In the genomic region with DNA sequence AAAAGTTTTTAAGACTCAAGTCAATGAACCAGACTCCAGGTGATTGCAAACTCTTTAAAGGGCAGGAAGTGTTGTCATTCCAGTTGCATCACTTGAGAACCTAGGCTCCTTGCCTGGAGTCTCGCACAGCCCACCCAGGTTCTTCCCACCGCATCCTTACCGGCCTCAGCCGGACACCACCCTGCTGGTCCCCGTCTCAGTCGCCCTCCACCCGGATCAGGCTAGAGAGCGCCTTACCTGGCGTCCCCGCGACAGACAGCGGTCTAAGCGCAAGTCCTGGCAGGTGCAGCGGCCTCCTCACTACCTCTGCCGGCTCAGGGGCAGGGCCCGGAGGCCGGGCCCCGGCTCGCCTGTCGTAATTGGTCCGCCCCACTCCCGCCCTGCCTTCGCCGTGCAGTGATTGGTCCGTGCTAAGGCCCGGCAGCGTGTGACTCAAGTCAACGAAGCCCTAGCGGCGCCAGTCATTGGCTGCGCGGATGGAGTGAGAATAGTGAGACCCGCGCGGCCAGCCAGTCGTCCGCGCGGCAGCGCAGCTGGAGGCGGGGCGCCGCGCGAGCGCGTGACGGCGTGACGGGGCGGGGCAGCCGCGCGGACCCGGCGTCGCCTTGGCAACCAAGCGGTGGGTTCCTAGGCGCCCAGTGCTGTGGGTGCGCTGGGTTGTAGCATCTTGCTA, we compare ENCODE assay signal across 8 mouse cellular contexts. TPM values are rescaled to one million over a fixed set of nuclear protein-coding genes. Genes with fewer than 3 reads are reported as not detected.
A peak's percentile ranks its signal among the peaks of the same experiment; 100 is the strongest.
DNase-seq lines count a peak whose midpoint lies in the region; ATAC-seq and TF ChIP-seq lines count a peak whose summit lies in the region.

A gene (minus strand): TSS at position 522 of the 673 bp plus-strand sequence.

- peaks cover 8 to 21% of the 10 kb centered on the region in 2 experiments for H3K36me3 ChIP-seq in CH12.LX (replicated peaks in 1 of 2; ENCODE audit: control insufficient read depth in 1 of 2, insufficient read depth in 1 of 2, low read length in 1 of 2)
- H3K36me3 ChIP-seq in forebrain, embryonic 12.5 days (replicated peaks) = peaks cover 28% of the 10 kb centered on the region
- H3K36me3 ChIP-seq in heart, postnatal 0 days (replicated peaks; ENCODE audit: control insufficient read depth, insufficient read depth, low read length) = peaks cover 13% of the 10 kb centered on the region; the same call in 1 of the 2 replicates
- H3K36me3 ChIP-seq in liver, embryonic 16.5 days (ENCODE audit: control insufficient read depth, insufficient read depth) = peaks cover 2% of the 10 kb centered on the region; the same call in 1 of the 2 replicates
- H3K36me3 ChIP-seq in neural tube, embryonic 13.5 days = peaks cover 24% of the 10 kb centered on the region
- no peaks in the 10 kb centered on the region for H3K36me3 ChIP-seq in testis, adult 2 months (ENCODE audit: control insufficient read depth, insufficient read depth, low read length)

- DNase-seq in CH12.LX (ENCODE audit: extremely low read depth) = peak; percentile 97
- peak; percentile 96 for DNase-seq in c-Kit-positive CD71-positive TER-119-negative erythroid progenitor cells, embryonic 14.5 days (ENCODE audit: low read depth)
- DNase-seq in heart, postnatal 0 days (ENCODE audit: low spot score) = peak; percentile 96
- DNase-seq in kidney, postnatal 4 days = peak; percentile 95 to 98

- peak; percentile 100 for ATAC-seq in forebrain, embryonic 12.5 days (ENCODE audit: low FRiP score)
- peak; percentile 100 for ATAC-seq in heart, postnatal 0 days (ENCODE audit: insufficient read depth, low read depth)
- peak; percentile 99 for ATAC-seq in liver, embryonic 16.5 days (ENCODE audit: low read depth)
- peak; percentile 99 for ATAC-seq in neural tube, embryonic 13.5 days (ENCODE audit: low read depth)

- peak within 1 kb of the TSS; percentile 90 for H3K4me2 ChIP-seq in CH12.LX (ENCODE audit: insufficient read depth, low read depth, poor library complexity, severe bottlenecking)
- H3K4me2 ChIP-seq in forebrain, embryonic 12.5 days = peak within 1 kb of the TSS; percentile 69
- peak within 1 kb of the TSS; percentile 78 for H3K4me2 ChIP-seq in heart, postnatal 0 days (ENCODE audit: low read depth, low read length)
- H3K4me2 ChIP-seq in liver, embryonic 16.5 days (ENCODE audit: low read depth, low read length) = peak within 1 kb of the TSS; percentile 90
- H3K4me2 ChIP-seq in neural tube, embryonic 13.5 days = peak within 1 kb of the TSS; percentile 83

- no peak for TF ChIP-seq RAD21 in CH12.LX (IDR thresholded peaks at IDR 0.05; ENCODE audit: low read depth, low read length)

- peaks cover 29% of the 10 kb centered on the region for H3K79me2 ChIP-seq in CH12.LX (replicated peaks; ENCODE audit: control insufficient read depth, extremely low read depth, insufficient read depth, poor library complexity, severe bottlenecking)

- TF ChIP-seq POLR2A in CH12.LX (IDR thresholded peaks at IDR 0.05; ENCODE audit: low read depth, low read length) = peak; percentile 93
- TF ChIP-seq POLR2A in testis, adult 2 months (IDR thresholded peaks at IDR 0.05; ENCODE audit: control insufficient read depth, low read depth, low read length) = peak; percentile 51

- dilution Hi-C loops in CH12.LX (cut with MboI; ENCODE audit: extremely low pct_ligation_motif_present, extremely low pct_unique_long_range_greater_than_20kb, low sequenced_read_pairs) = no loop called here

- no peak for TF ChIP-seq EP300 in CH12.LX (IDR thresholded peaks at IDR 0.05; ENCODE audit: low read length)
- TF ChIP-seq EP300 in heart, postnatal 0 days (IDR thresholded peaks at IDR 0.05; ENCODE audit: low read depth) = no peak

- H3K9ac ChIP-seq in CH12.LX (ENCODE audit: insufficient read depth, low read depth) = peak within 1 kb of the TSS; percentile 67
- H3K9ac ChIP-seq in forebrain, embryonic 12.5 days = peak within 1 kb of the TSS; percentile 80
- peak within 1 kb of the TSS; percentile 66 for H3K9ac ChIP-seq in heart, postnatal 0 days (replicated peaks; ENCODE audit: low read depth, low read length)
- peak within 1 kb of the TSS; percentile 76 for H3K9ac ChIP-seq in liver, embryonic 16.5 days (ENCODE audit: low read depth, low read length)
- peak within 1 kb of the TSS; percentile 76 for H3K9ac ChIP-seq in neural tube, embryonic 13.5 days

- H3K9me3 ChIP-seq in CH12.LX (replicated peaks; ENCODE audit: low read length) = no peaks in the 10 kb centered on the region
- H3K9me3 ChIP-seq in forebrain, embryonic 12.5 days = no peaks in the 10 kb centered on the region
- no peaks in the 10 kb centered on the region for H3K9me3 ChIP-seq in heart, postnatal 0 days (replicated peaks; ENCODE audit: control insufficient read depth, low read length)
- H3K9me3 ChIP-seq in liver, embryonic 16.5 days (replicated peaks; ENCODE audit: control insufficient read depth, low read length) = no peaks in the 10 kb centered on the region
- no peaks in the 10 kb centered on the region for H3K9me3 ChIP-seq in neural tube, embryonic 13.5 days

- WGBS in forebrain, embryonic 12.5 days = under 1% methylated on average over 60 of the region's 60 CpGs
- under 1% methylated on average over 60 of the region's 60 CpGs for WGBS in heart, postnatal 0 days
- under 1% methylated on average over 60 of the region's 60 CpGs for WGBS in liver, embryonic 16.5 days (ENCODE audit: insufficient replicate concordance)
- WGBS in neural tube, embryonic 13.5 days = under 1% methylated on average over 60 of the region's 60 CpGs

- no peak for TF ChIP-seq CTCF in CH12.LX (conservative IDR thresholded peaks at IDR 0.05 in 1 of 2, IDR thresholded peaks at IDR 0.05 in 1 of 2; ENCODE audit: low read depth in 2 of 2, low read length in 2 of 2)
- no peak for TF ChIP-seq CTCF in heart, postnatal 0 days (IDR thresholded peaks at IDR 0.05; ENCODE audit: low read depth)
- TF ChIP-seq CTCF in testis, adult 2 months (IDR thresholded peaks at IDR 0.05; ENCODE audit: control insufficient read depth, insufficient read depth, insufficient replicate concordance, low read depth, low read length) = no peak

- peak within 1 kb of the TSS; percentile 65 to 90 (median 89) for H3K4me3 ChIP-seq in CH12.LX (replicated peaks in 1 of 3; ENCODE audit: low read depth in 2 of 3, low read length in 2 of 3, poor library complexity in 1 of 3)
- H3K4me3 ChIP-seq in forebrain, embryonic 12.5 days (replicated peaks) = peak within 1 kb of the TSS; percentile 78
- H3K4me3 ChIP-seq in heart, postnatal 0 days (ENCODE audit: low read depth, low read length) = peak within 1 kb of the TSS; percentile 76
- peak within 1 kb of the TSS; percentile 82 for H3K4me3 ChIP-seq in liver, embryonic 16.5 days (ENCODE audit: low read depth, low read length)
- H3K4me3 ChIP-seq in neural tube, embryonic 13.5 days = peak within 1 kb of the TSS; percentile 72
- H3K4me3 ChIP-seq in testis, adult 2 months (ENCODE audit: control insufficient read depth, low read depth, low read length) = peak within 1 kb of the TSS; percentile 93

- peaks cover 4 to 31% of the 10 kb centered on the region in 2 experiments; a peak in 2 of 4 replicates for H3K4me1 ChIP-seq in CH12.LX (ENCODE audit: control insufficient read depth in 1 of 2, insufficient read depth in 2 of 2)
- H3K4me1 ChIP-seq in forebrain, embryonic 12.5 days = peaks cover 47% of the 10 kb centered on the region
- H3K4me1 ChIP-seq in heart, postnatal 0 days (ENCODE audit: control insufficient read depth, insufficient read depth) = peaks cover 11% of the 10 kb centered on the region; the same call in 1 of the 2 replicates
- H3K4me1 ChIP-seq in liver, embryonic 16.5 days (ENCODE audit: control insufficient read depth, low read depth, low read length) = peaks cover 14% of the 10 kb centered on the region
- H3K4me1 ChIP-seq in neural tube, embryonic 13.5 days (replicated peaks) = peaks cover 44% of the 10 kb centered on the region
- no peaks in the 10 kb centered on the region; the same call in none of the 2 replicates for H3K4me1 ChIP-seq in testis, adult 2 months (ENCODE audit: control insufficient read depth, insufficient read depth, low read length)

- H3K27ac ChIP-seq in CH12.LX (ENCODE audit: insufficient read depth, low read depth) = peak within 1 kb of the TSS; percentile 41
- peak within 1 kb of the TSS; percentile 85 for H3K27ac ChIP-seq in forebrain, embryonic 12.5 days
- H3K27ac ChIP-seq in heart, postnatal 0 days (ENCODE audit: low read depth) = no peak within 1 kb of the TSS
- H3K27ac ChIP-seq in liver, embryonic 16.5 days (ENCODE audit: low read length) = peak within 1 kb of the TSS; percentile 74
- peak within 1 kb of the TSS; percentile 89 for H3K27ac ChIP-seq in neural tube, embryonic 13.5 days (replicated peaks)
- H3K27ac ChIP-seq in testis, adult 2 months (ENCODE audit: control insufficient read depth, insufficient read depth, low read depth, low read length) = peak within 1 kb of the TSS; percentile 61

- in situ Hi-C loops in CH12.LX (cut with MboI; ENCODE audit: low pct_ligation_motif_present, low pct_unique_long_range_greater_than_20kb, low sequenced_read_pairs) = loop anchor here (10.0 to 25.0 kb wide), 2 partner anchors 101 to 204 kb away; a partner anchor contains a TSS

- H3K27me3 ChIP-seq in CH12.LX (replicated peaks) = no peaks in the 10 kb centered on the region
- no peaks in the 10 kb centered on the region for H3K27me3 ChIP-seq in forebrain, embryonic 12.5 days
- H3K27me3 ChIP-seq in heart, postnatal 0 days (ENCODE audit: control insufficient read depth, insufficient read depth, low read length) = no peaks in the 10 kb centered on the region
- no peaks in the 10 kb centered on the region for H3K27me3 ChIP-seq in liver, embryonic 16.5 days (ENCODE audit: control insufficient read depth, insufficient read depth, low read depth, low read length)
- no peaks in the 10 kb centered on the region for H3K27me3 ChIP-seq in neural tube, embryonic 13.5 days
- no peaks in the 10 kb centered on the region for H3K27me3 ChIP-seq in testis, adult 2 months (ENCODE audit: control insufficient read depth, insufficient read depth, low read length)

TF ChIP-seq in CH12.LX, 34 proteins besides CTCF, POLR2A, EP300 and RAD21 (continues in another document):
- TF ChIP-seq USF1 (IDR thresholded peaks at IDR 0.05; ENCODE audit: low read depth, low read length) (peak; percentile 29), MAZ (IDR thresholded peaks at IDR 0.05; ENCODE audit: low read depth, low read length) (0 out of 2 replicates have a peak, but pooled peaks have one; percentile 12), POLR2AphosphoS2 (IDR thresholded peaks at IDR 0.05; ENCODE audit: low read depth, low read length) (peak; percentile 59; the same call in 1 of the 2 replicates)

RNA-seq across cellular contexts. Expression of the gene that starts here (rescaled TPM):
- total RNA-seq in CH12.LX (2012; rRNA removed) (50.6 and 51.7 TPM in 2 replicates), CH12.LX (2014; rRNA removed) (245 and 359 TPM in 2 replicates)
- 107 and 124 TPM in 2 replicates for polyA plus RNA-seq in CH12.LX (2012; ENCODE audit: insufficient read length, low read depth)
- polyA plus RNA-seq in forebrain, embryonic 12.5 days (2016; fragmentation: Nextera tagmentation; extraction: Ambion mirVana) = 181 and 194 TPM in 2 replicates
- 19.8 and 41.2 TPM in 2 replicates for total RNA-seq in heart, postnatal 0 days (2014; rRNA removed; ENCODE audit: low replicate concordance)
- polyA plus RNA-seq in heart, postnatal 0 days (2015; fragmentation: Nextera tagmentation; extraction: Ambion mirVana) = 30.6 and 33.3 TPM in 2 replicates
- 111 and 135 TPM in 2 replicates for polyA plus RNA-seq in liver, embryonic 16.5 days (2015; fragmentation: Nextera tagmentation; extraction: Ambion mirVana)
- 126 and 138 TPM in 2 replicates for polyA plus RNA-seq in neural tube, embryonic 13.5 days (2015; fragmentation: Nextera tagmentation; extraction: Ambion mirVana)
- 6.6 and 9.9 TPM in 2 replicates for polyA plus RNA-seq in testis, adult 2 months (2012; rRNA removed)
